Mouse (Mus musculus) kidney, adult 11 months (tissue): Measurements from ENCODE around the gene Hoxc5.
A peak's percentile ranks its signal among the peaks of the same experiment; 100 is the strongest.

ENCODE experiments used
- DNase-seq: peaks from one replicate; pipeline ENCODE4 v3.0.0; 2022

Hoxc5 gene

DNA sequence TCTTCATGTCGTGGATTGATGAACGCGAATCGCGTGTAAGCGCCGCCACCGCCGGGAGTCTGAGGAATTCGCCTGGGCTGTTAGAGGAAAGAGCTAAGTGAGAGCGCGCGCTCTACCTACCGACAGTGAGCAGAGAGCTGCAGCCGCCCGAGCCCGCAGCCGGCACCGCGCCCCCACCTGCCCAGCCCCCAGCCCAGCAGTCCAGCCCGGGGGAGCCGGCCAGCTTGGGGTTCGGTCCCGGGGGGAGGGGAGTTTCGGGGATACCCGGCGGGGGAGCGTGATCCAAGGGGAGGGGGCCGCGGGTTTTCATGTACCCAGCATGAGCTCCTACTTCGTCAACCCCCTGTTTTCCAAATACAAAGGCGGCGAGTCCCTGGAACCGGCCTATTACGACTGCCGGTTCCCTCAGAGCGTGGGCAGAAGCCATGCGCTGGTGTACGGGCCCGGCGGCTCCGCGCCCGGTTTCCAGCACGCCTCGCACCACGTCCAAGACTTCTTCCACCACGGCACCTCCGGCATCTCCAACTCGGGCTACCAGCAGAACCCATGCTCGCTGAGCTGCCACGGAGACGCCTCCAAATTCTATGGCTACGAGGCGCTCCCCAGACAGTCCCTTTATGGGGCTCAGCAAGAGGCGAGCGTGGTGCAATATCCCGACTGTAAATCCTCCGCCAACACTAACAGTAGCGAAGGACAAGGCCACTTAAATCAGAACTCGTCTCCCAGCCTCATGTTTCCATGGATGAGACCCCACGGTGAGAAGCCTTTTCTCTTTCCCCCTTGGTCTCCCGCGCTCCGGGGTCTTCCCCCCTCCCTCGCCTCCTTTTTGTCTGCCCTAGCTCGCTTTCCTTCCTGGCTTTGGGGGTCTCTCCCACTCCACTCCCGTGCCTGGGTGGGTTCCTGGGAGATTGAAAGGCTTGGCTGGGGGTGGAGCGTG is 23.5 kb downstream of the Hoxc5 start, which contains the start of gene Hoxc8:
TSS of gene Hoxc8 (plus strand) at position 147 of the 937 bp plus-strand sequence.
- no peak for DNase-seq

DNA sequence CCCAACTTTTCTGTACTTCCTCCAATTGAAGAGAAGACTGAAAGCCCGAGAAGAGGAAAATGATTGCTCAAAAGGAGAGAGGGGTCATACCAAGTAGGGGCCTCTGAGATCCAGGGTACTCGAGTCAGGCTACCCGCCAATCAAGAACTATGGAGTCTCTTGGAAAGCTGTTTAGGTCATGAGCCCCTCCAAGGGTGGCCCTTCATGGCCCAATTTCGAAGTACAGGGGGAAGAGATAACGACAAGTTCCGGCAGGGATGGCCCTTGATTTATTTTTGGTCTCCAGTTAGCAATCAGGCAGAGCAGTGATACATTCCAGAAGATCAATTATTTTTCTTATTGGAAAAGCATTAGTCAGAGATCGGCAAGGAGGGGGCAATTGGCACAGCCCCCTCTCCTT is 24.5 kb downstream of the Hoxc5 start:
- DNase-seq = no peak

DNA sequence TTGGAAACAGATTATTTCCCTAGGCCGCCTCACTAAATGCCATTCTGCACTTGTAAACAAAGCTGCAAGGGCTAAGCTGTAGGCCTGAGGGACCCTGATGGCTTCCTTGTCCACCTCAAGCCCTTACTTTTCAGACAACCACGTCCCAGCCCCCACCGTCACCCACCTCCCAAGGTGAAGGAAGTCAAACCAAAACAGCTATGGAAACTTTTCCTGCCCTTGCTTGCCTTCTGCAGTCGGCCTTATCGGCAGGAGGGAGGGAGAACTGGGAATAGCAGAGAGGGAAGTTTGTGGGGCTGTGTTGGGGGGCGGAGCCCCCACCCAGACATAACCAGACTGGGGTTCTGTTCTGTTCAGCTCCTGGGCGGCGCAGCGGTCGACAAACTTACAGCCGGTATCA is 25.0 kb downstream of the Hoxc5 start:
- no peak for DNase-seq

DNA sequence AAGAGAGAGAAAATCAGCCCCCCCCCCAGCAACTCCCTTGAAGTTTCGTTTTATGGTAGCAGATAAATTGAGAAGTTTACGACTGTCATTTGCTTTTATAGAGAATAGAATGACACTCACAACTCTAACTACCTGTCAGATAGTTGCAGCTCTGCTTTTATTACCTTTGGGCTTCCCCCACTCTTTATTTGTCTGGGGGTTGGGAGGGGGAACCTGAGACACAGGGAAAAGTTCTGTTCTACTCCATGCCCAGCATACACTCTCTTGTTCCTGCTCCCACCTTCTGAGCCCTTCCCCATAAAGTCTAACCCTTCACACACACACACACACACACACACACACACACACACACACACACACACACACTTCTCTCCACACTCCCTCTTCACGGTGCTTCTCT is 25.6 kb downstream of the Hoxc5 start:
- no peak for DNase-seq

DNA sequence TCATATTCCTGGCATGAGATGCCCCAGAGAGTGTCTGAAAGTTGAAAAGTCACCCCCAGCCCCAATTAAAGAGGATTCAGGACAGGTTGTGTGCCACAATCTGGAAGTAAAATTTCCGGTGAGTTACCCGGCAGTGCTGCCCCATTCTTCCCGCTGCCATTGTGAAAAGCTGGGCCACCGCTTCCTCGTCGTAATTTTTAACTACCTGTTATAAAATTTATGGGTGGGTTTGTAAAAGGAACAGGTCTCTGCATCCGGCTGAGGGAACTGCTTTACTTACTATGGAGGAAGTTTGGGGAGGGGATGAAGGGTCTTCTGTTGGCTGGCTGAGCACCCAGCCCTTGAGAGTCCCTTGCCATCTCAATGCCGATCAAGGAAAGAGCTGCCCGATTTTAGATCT is 29.3 kb downstream of the Hoxc5 start:
- no peak for DNase-seq

DNA sequence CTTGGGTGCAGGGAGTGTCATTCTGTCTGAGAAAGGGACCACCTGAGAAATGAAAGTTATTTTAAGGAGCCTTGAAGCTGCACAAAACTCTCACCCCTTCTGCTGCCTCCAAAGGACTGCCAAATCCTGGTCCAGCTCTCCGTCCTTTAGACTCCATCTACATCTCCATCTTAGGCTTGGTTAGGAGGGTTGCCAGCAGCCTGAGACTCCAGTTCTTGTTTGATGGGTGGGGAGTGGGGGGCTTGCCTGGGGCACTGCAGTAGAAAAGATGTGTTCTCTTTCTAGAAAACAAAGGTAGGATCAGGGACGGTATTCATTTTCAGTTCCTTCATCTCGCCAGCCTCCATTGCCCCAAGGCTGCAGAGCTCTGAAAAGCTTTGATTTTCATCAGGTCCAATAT is 30.2 kb downstream of the Hoxc5 start:
- no peak for DNase-seq

DNA sequence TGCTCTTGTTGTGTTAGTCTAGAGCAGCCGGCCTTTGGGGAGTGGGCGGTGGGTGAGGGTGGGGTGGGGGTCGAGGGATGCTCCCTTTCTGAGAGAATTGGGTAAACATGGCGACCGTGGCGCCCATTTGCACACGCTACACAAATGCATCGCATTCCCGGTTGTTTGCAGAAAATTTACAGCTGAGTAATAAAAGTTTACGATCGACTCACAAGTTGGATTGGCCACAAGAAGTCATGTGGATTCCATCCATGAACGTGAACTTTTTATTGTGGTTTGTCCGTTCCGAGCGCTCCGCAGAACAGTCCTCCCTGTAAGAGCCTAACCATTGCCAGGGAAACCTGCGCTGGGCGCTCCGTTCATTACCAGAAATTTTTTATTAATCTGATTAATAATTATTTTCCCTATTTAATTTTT is 30.7 kb downstream of the Hoxc5 start, which contains the start of gene Hoxc6:
TSS of gene Hoxc6 (plus strand) at position 319 of the 417 bp plus-strand sequence.
- peak; percentile 68 for DNase-seq

DNA sequence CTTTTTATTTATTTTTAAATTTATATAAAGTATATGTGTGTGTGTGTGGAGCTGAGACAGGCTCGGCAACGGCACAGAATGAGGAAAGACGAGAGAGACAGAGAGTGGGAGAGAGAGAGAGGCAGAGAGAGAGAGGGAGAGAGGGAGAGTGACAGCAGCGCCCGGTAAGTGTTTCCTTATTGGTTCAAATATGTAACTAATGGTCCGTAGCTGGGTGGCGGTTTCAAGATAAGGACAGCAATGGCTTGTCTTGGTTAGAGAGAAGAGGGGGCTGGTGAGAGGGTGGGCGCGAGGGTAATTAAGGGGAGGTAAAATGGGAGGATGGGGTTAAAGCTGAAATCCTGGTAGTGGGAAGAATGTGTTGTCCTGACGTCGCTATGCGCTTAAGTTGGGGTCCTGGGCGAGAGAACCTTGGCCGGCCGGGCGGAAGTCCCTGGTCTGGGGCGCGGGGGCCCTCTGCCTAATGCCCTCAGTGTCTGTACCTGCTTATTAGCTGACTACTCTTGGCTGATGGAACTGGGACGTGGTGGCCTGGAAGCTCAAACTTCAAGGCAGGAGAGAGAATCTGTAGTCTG is 31.5 kb downstream of the Hoxc5 start:
- no peak for DNase-seq

DNA sequence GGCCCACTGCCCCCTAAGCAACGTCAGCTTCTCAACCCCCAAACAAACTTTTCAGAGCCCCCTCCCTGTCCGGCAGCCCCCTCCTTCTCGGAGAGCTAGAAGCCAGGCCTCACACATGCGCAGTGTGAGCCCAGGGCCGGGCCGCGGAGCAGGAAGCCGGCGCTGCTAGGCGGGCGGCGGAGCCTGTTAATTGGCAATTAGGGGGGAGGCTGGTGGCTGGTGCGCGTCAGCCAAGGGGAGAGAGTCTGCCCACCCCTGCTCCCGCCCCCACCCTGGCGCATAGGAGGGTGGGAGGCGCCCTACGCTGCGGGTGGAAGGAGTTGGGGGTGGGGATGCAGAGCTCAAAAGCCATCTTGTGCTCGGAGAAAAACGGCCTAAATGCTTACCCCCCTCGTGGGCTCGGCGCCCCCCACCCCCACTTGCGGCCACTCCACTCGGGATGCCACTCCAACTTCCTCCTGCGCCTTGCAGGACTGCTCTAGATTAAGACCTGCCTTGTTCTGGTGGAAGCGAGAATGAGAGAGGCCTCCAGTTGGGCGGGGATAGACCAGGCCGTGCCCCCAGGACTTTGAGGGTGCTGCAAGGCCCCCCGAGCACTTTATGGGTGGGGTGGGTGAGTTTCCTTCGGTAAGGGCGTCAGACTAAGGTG is 32.1 kb downstream of the Hoxc5 start:
- DNase-seq = peak; percentile 94

DNA sequence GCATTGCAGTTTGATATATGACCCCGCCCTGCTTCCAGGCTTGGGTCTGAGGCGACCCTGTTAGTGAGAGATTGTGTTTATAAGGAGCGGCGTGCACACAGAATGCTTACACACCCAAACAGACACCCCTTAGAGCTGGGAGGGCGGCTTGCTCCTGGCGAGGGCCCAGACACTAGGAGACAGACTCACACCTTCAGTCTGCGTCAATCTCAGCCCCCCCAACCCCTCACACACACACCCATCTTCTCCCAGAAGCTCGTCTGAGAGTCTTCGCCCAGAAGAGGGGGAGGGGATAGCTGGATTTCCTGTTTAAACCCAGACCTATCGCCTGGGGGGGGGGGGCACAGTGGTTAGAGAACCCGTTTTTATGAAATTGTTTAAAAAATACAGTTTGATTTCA is 32.7 kb downstream of the Hoxc5 start:
- no peak for DNase-seq

DNA sequence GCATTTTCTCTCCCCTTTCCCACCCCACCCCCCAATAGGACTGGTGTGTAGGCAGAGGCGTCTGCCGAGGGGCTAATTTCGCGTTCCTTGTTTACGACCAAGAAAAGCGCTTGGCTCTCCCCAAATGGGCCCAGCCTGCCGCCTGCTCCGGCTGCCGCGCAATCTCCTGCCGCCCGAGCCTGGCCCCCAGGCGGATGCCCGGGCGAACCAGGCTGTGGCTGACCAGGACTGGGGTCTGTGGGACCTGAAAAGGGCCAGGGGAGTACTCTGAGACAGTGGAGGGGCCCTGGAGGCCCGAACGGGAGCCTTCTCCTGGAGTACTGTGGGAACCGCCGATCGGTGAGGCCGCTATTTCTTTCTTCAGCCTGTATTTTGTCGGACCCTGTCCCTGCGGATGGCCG is 33.3 kb downstream of the Hoxc5 start:
- DNase-seq = no peak

DNA sequence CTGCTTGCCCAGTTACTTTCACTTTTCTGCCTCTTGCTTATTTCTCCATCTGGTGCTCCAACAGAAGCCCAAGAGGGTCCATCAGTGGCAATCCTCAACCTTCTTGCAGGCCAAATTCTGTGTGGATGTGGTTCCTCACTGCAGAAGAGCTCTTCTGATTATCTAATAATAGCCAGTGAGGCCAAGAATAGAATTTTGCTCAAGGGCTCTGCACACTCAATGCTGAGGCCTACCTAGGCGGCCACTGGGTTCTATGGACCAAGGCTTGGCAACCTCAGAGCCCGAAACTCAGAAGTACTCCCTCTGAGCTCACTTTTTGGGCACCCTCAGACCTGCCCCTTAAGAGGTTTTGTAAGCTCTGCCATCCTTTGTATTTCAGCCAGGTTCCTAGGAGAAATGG is 34.1 kb downstream of the Hoxc5 start:
- DNase-seq = no peak

DNA sequence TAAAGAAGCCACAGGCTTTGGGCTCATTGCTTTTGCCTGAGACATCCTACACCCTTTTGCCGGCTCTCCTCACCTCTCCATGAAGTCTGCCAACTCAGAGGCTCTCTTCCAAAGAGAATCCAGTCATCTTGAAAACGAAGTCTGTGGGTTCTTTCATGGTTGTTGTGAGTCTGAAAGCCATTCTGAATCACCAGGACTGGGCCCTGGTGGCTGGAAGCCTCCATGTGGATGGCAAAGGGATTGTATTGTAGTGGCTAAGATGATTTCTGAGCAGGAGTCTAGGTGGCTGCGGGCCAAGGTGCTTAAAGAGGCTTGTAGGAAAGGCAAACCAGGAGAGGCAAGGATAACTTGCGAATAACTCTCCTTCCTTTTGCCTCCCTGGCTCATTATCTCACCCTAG is 34.9 kb downstream of the Hoxc5 start:
- no peak for DNase-seq

DNA sequence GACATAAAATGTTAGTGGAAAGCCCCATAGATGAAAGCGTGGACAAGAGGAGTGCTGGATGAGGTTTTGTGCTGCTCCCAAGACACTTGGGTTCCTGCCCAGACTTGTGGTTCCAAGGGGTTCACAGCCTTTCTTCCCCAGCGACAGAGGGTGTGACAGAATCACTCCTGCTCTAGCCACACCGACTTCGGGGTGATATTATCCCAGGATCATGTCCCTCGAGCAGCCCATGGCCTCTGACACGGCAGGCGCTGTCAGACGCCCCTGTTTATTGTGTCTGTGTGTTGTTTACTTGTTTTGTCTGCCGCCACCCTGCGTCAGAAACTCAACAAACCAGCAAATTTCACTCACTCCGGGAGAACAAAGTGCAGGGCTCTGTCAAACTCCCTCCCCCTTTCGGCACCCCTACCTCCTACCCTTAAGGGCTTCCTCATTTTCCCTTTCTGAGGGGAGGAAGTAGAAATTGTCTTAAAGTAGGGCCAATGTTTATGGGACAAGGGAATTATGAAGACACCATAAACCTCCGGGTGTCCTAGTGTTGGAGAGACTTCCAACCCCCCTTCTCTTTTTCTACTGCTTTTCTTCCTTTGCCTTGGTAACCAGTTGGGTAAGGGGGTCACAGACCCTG is 35.7 kb downstream of the Hoxc5 start:
- no peak for DNase-seq

DNA sequence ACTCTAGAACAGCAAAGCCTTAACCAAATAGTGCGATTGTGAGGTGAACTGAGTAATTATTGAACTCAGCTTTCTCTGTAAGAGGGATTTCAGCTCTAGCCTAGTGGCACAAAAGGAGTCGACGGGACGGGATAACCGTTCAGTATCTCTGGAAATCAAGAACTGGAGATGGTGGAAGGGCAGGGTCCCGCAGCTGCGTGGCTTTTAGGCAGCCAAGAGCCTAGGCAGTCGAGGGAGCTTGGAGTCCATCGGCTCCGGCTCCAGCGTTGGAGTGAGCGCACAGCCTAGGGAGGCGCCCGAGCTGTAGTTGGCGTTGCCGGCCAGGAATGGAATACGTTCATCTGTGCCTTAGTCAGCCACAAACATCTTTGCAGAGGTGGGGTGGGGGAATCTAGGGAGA is 38.1 kb downstream of the Hoxc5 start:
- DNase-seq = no peak

DNA sequence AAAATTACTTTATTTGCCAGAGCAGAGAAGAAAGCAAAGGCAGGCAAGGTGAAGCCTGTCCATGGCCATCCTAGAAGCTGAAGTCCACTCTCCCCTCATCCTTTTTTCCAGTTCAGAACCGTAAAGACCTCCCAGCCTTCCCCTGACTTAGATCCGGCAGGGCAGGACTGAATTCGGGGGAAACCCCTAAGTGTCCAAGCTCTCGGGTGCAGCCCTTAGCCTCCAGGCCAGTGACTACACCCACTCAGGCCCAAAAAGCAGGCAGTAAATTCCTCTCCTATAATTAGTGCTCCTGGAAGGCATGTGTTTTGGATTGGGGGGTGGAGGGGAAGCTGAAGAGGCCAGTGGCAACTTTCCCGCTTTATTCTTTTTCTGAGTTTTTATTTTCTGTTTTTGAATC is 38.6 kb downstream of the Hoxc5 start:
- DNase-seq = no peak

DNA sequence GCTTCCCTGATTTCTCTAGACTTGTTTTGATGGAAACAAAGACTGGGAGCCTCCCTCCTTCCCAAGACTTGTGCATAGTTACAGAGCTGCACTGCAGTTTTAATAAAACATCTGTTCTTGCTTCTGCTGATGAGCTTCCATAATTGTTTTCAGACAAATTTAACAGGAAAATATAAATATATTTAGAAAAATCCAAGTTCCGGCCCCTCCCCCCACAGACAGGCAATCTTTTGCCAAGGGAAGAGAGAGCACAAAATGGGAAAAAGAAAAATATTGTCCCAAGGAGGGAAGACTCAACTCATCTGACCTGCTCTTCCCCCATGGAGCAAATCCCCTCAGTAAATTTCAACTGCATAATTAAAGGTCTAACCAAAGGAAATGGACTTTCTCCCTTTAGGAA is 39.1 kb downstream of the Hoxc5 start:
- no peak for DNase-seq

DNA sequence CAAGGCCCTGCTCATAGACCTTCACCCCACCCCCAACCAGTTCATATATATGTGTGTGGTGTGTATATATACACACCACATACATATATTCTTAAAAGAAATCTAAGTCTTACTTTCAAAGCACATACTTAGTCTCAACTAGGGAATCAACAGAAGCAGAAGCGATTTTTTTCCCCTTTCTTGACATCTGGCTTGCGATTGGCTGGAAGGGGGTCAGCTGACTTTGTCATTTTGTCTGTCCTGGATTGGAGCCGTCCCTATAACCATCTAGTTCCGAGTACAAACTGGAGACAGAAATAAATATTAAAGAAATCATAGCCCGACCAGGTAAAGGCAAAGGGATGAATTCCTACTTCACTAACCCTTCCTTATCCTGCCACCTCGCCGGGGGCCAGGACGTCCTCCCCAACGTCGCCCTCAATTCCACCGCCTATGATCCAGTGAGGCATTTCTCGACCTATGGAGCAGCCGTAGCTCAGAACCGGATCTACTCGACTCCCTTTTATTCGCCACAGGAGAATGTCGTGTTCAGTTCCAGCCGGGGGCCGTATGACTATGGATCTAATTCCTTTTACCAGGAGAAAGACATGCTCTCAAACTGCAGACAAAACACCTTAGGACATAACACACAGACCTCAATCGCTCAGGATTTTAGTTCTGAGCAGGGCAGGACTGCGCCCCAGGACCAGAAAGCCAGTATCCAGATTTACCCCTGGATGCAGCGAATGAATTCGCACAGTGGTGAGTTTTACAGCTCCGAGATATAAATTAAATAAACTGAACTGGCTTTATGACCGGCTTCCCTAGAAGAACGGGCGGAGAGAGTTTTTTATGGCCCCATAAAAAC is 42.2 kb downstream of the Hoxc5 start:
- DNase-seq = no peak

DNA sequence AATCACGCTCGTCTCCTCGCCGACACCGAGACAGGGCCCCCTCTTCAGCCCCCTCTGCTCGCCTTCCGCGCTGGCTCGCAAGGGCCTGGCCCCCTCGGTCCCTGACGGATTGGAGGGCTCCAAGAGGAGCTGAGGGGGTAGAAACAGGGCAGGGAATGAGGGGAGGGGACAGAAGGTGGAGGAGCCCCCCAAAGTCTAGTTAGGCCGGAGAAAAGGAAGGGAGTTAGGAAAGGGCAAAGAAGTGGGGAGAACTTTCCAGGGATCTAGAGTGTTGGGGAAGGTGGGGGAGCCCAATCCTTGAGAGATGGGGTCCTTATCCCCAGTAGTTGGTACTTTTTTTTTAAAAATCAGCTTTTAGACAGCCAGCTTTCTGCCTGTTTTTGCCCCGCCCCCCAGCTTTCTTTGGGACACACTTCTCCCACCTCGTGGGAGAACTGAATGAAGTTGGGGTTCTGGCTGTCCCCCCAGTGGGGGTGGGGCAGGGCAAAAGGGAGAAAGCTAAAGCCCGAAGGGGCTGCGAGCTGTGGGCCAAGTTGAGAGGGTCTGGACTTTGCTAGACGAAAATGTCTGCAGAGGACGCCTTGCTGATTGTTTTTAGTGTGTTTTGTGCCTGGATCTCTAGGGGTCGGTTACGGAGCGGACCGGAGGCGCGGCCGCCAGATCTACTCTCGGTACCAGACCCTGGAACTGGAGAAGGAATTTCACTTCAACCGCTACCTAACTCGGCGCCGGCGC is 43.0 kb downstream of the Hoxc5 start:
- DNase-seq = no peak

DNA sequence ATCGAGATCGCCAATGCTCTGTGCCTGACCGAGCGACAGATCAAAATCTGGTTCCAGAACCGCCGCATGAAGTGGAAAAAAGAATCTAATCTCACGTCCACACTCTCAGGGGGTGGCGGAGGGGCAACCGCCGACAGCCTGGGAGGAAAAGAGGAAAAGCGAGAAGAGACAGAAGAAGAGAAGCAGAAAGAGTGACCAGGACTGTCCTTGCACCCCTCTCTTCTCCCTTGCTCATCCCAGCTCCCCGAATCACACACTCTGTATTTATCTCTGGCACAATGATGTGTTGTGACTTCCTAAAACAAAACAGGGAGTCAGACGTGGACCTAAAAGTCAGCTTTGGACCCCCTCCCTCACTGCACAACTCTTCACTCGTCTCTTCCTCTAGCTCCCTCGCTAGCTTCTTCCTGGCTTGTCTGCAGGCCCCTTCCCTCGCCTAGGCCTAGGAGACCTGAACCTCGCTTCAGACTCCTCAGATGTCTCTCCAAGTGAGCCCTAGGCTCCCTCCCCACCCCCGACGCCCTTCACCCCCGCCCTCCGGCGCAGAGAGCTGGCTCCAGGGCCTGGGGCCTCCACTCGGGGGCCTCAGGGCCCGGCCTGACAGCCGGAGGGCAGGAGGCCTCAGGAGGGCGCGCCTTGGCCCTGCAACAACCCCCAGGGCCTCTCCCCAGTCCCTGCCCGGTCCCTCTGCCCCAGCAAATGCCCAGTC is 43.8 kb downstream of the Hoxc5 start:
- no peak for DNase-seq

DNA sequence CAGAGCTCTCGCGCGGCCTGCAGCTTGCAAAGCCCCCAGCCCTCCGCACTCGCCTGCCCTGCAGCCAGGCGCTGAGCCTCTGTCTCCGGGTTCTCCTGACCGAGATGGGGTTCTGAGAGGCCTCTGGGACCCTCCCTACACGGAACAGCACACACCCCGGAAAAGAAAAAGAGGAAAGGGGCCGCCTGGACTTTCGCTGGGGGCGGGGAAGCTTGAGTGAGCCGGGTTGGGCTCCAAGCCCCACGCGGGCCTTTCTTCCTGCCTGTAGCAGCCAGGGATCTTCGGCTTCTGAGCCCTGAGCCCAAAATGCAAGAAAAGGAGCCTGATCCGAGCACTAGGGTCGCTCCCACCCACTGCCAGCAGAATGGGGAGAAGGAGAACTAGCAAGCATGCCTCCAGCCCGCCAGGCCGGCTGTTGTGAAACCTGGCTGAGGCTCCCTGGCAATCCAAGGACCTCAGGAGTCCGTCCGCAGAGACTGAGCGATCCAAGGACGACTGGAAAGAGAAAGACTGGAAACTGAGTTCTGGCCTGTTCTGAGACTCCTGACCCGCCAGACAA is 44.8 kb downstream of the Hoxc5 start:
- DNase-seq = no peak
